Mouse (Mus musculus) testis, adult 2 months (tissue): Measurements from ENCODE around the gene Xpnpep1.

Experiments used
- CTCF ChIP-seq: fragments of 200-500 bp; IDR thresholded peaks from 2 replicates; pipeline ENCODE4 v1.5.1; 2012; ENCODE audit warnings: low read depth, mild to moderate bottlenecking, inconsistent platforms, low read length, moderate library complexity; ENCODE audit not compliant: control insufficient read depth, insufficient read depth, insufficient replicate concordance
- POLR2A ChIP-seq: fragments of 200-500 bp; IDR thresholded peaks from 2 replicates; pipeline ENCODE4 v1.6.1; 2012; ENCODE audit warnings: low read depth, mild to moderate bottlenecking, inconsistent platforms, low read length, moderate library complexity; ENCODE audit not compliant: control insufficient read depth

DNA sequence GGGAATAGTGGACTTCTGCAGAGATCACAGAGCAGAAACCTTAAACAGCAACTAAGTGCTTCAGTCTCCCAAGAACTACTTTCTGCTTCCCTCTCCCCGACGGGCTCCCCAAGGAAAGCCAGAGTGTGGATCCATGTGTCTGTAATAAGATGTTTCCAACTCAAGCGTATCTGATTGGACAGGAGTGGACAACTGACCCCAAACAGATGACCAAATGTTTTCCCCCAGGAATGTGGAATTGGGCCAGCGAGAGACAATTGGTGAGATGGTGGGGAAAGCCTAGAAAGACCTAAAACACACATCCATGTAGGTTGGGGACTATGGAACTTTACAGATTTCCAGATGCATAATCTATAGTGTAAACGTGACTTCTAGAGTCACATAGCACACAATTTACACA lies 32.4 kb upstream of the Xpnpep1 start:
- no peak for TF ChIP-seq CTCF
- no peak for TF ChIP-seq POLR2A
